8 mouse cellular contexts compared by ENCODE assay signal in the genomic region with DNA sequence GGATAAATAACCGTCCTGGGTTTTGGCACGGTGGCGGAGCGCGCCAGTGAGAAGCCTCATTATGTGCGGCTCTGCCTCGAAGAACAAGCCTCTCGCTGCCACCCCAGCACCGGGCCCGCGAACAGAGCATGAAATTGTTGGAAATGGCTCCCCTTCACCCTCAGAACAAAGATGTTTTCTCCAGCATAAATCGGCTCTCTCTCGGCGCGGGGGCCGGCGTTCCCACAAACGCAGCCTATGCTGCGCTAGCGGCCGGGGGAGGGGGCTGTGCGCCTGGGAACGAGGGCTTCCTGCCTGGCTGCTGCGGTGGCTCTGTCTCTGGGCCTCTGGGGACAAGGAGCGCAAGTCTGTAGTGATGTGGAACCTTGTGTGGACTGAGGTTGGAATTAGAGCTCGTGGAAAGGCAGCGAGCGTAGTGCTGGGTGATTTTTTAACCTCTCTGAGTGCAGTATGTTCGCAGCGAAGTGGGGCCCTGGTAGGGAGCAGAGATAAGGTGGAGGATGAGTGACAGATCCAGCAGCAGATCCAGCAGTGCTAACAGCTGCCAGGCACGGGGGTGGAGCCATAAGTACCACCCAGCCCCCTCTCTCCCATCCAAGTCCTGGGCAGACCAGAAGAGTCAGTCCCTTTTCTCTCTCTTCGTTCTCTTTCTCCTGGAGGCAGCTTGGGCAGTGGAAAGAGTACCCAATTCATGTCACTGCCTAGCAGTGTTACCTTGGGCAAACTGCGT.
DNase-seq lines count a peak whose midpoint lies in the region; ATAC-seq and TF ChIP-seq lines count a peak whose summit lies in the region.

No protein-coding gene starts in this region.

- H3K9me3 ChIP-seq in heart, embryonic 15.5 days (replicated peaks), result no peaks in the 10 kb centered on the region
- no peaks in the 10 kb centered on the region for H3K9me3 ChIP-seq in embryonic facial prominence, embryonic 15.5 days (replicated peaks)
- H3K9me3 ChIP-seq in intestine, postnatal 0 days (ENCODE audit: control insufficient read depth), result no peaks in the 10 kb centered on the region
- H3K9me3 ChIP-seq in liver, postnatal 0 days (ENCODE audit: low read length), result no peaks in the 10 kb centered on the region
- no peaks in the 10 kb centered on the region for H3K9me3 ChIP-seq in stomach, embryonic 15.5 days

- H3K27me3 ChIP-seq in heart, embryonic 15.5 days, result peaks cover 47% of the 10 kb centered on the region
- H3K27me3 ChIP-seq in embryonic facial prominence, embryonic 15.5 days, result peaks cover 21% of the 10 kb centered on the region
- no peaks in the 10 kb centered on the region for H3K27me3 ChIP-seq in intestine, postnatal 0 days (replicated peaks; ENCODE audit: control insufficient read depth, insufficient read depth, low read length)
- no peaks in the 10 kb centered on the region for H3K27me3 ChIP-seq in liver, postnatal 0 days (ENCODE audit: insufficient read depth, low read length)
- 0 out of 2 replicates have a peak, but pooled peaks cover 4% of the 10 kb centered on the region for H3K27me3 ChIP-seq in stomach, embryonic 15.5 days (replicated peaks)

- TF ChIP-seq CTCF in intestine, postnatal 0 days (IDR thresholded peaks at IDR 0.05; ENCODE audit: low read depth), result peak; percentile 28
- TF ChIP-seq CTCF in liver, postnatal 0 days (IDR thresholded peaks at IDR 0.05; ENCODE audit: low read depth), result no peak

- intact Hi-C loops in heart, postnatal 25 days (cut with DNase I), result no loop called here

- no peak overlapping the region for H3K9ac ChIP-seq in heart, embryonic 15.5 days
- H3K9ac ChIP-seq in embryonic facial prominence, embryonic 15.5 days, result no peak overlapping the region
- no peak overlapping the region for H3K9ac ChIP-seq in intestine, postnatal 0 days (ENCODE audit: low read depth, low read length)
- no peak overlapping the region for H3K9ac ChIP-seq in liver, postnatal 0 days (replicated peaks)
- H3K9ac ChIP-seq in stomach, embryonic 15.5 days, result no peak overlapping the region

- ATAC-seq in heart, embryonic 15.5 days (replicated peaks; ENCODE audit: insufficient number of reproducible peaks, insufficient read depth, low FRiP score, low read depth), result no peak
- ATAC-seq in embryonic facial prominence, embryonic 15.5 days (ENCODE audit: insufficient number of reproducible peaks, low FRiP score, low TSS enrichment, low read depth), result no peak
- ATAC-seq in intestine, postnatal 0 days, result no peak
- ATAC-seq in liver, postnatal 0 days, result no peak
- ATAC-seq in stomach, embryonic 15.5 days (ENCODE audit: insufficient read depth, low FRiP score, low read depth), result no peak; the same call in 1 of the 2 replicates

- DNase-seq in heart, postnatal 25 days (ENCODE audit: low spot score), result no peak
- no peak for DNase-seq in liver, postnatal 0 days
- DNase-seq in gastrocnemius, adult 8-10 months (ENCODE audit: low spot score in 2 of 2), result no peak
- no peak for DNase-seq in cerebellum, adult 8-10 months

- H3K4me3 ChIP-seq in heart, embryonic 15.5 days, result peak overlapping the region; percentile 42
- peak overlapping the region; percentile 32 for H3K4me3 ChIP-seq in embryonic facial prominence, embryonic 15.5 days (replicated peaks)
- no peak overlapping the region for H3K4me3 ChIP-seq in intestine, postnatal 0 days (ENCODE audit: low read depth, low read length)
- no peak overlapping the region for H3K4me3 ChIP-seq in liver, postnatal 0 days (ENCODE audit: low read depth, low read length)
- peak overlapping the region; percentile 27 for H3K4me3 ChIP-seq in stomach, embryonic 15.5 days (replicated peaks)

- no peak for TF ChIP-seq EP300 in liver, postnatal 0 days (IDR thresholded peaks at IDR 0.05; ENCODE audit: low read depth)

- H3K4me1 ChIP-seq in heart, embryonic 15.5 days (replicated peaks), result peaks cover 8% of the 10 kb centered on the region; the same call in 1 of the 2 replicates
- 0 out of 2 replicates have a peak, but pooled peaks cover 10% of the 10 kb centered on the region for H3K4me1 ChIP-seq in embryonic facial prominence, embryonic 15.5 days
- no peaks in the 10 kb centered on the region for H3K4me1 ChIP-seq in intestine, postnatal 0 days (replicated peaks; ENCODE audit: control insufficient read depth, insufficient read depth, low read length)
- no peaks in the 10 kb centered on the region for H3K4me1 ChIP-seq in liver, postnatal 0 days (ENCODE audit: insufficient read depth)
- H3K4me1 ChIP-seq in stomach, embryonic 15.5 days, result 0 out of 2 replicates have a peak, but pooled peaks cover 5% of the 10 kb centered on the region

- H3K4me2 ChIP-seq in heart, embryonic 15.5 days, result peak overlapping the region; percentile 76
- peak overlapping the region; percentile 64 for H3K4me2 ChIP-seq in embryonic facial prominence, embryonic 15.5 days (replicated peaks)
- peak overlapping the region; percentile 24; the same call in 1 of the 2 replicates for H3K4me2 ChIP-seq in intestine, postnatal 0 days (replicated peaks; ENCODE audit: low read depth)
- H3K4me2 ChIP-seq in liver, postnatal 0 days (ENCODE audit: low read depth, low read length), result peak overlapping the region; percentile 22; the same call in 1 of the 2 replicates
- peak overlapping the region; percentile 53 for H3K4me2 ChIP-seq in stomach, embryonic 15.5 days

- no peak overlapping the region for H3K27ac ChIP-seq in heart, embryonic 15.5 days
- no peak overlapping the region for H3K27ac ChIP-seq in embryonic facial prominence, embryonic 15.5 days (replicated peaks)
- H3K27ac ChIP-seq in intestine, postnatal 0 days (ENCODE audit: low read depth, low read length), result no peak overlapping the region
- no peak overlapping the region for H3K27ac ChIP-seq in liver, postnatal 0 days (ENCODE audit: low read depth)
- H3K27ac ChIP-seq in stomach, embryonic 15.5 days, result no peak overlapping the region

- no peaks in the 10 kb centered on the region for H3K36me3 ChIP-seq in heart, embryonic 15.5 days
- H3K36me3 ChIP-seq in embryonic facial prominence, embryonic 15.5 days, result no peaks in the 10 kb centered on the region
- H3K36me3 ChIP-seq in intestine, postnatal 0 days (ENCODE audit: control insufficient read depth, insufficient read depth), result no peaks in the 10 kb centered on the region
- no peaks in the 10 kb centered on the region for H3K36me3 ChIP-seq in liver, postnatal 0 days (replicated peaks; ENCODE audit: insufficient read depth, low read length)
- H3K36me3 ChIP-seq in stomach, embryonic 15.5 days, result no peaks in the 10 kb centered on the region

- WGBS in heart, embryonic 15.5 days, result 6% methylated on average over 33 of the region's 33 CpGs
- 7% methylated on average over 33 of the region's 33 CpGs for WGBS in embryonic facial prominence, embryonic 15.5 days
- WGBS in intestine, postnatal 0 days, result 7% methylated on average over 33 of the region's 33 CpGs
- 11% methylated on average over 33 of the region's 33 CpGs for WGBS in liver, postnatal 0 days (ENCODE audit: insufficient replicate concordance)
- 7% methylated on average over 33 of the region's 33 CpGs for WGBS in stomach, embryonic 15.5 days

Comparison
In these comparisons a context has a peak if more than half of its experiments do, and no peak if none do; other contexts are left out.
1. H3K4me2 ChIP-seq: peak in every context shown above with its lines; median percentile 76 in heart, embryonic 15.5 days; 64 in embryonic facial prominence, embryonic 15.5 days; 53 in stomach, embryonic 15.5 days; 24 in intestine, postnatal 0 days; 22 in liver, postnatal 0 days.
2. H3K4me3 ChIP-seq: peak in heart, embryonic 15.5 days (single experiment), embryonic facial prominence, embryonic 15.5 days (single experiment) and stomach, embryonic 15.5 days (single experiment); none in intestine, postnatal 0 days (single experiment) and liver, postnatal 0 days (single experiment).